Mouse (Mus musculus) embryonic fibroblast, embryonic 13.5 days (primary cell): ENCODE data around the gene Prima1. TPM values are rescaled to one million over a fixed set of nuclear protein-coding genes. Genes with fewer than 3 reads are reported as not detected.

ENCODE experiments used
- H3K27ac ChIP-seq: 2 replicates; pipeline ENCODE4 v1.5.1; 2012; ENCODE audit warnings: low read length, control low read depth, inconsistent platforms; ENCODE audit not compliant: insufficient read depth
- H3K4me1 ChIP-seq: 2 replicates; pipeline ENCODE4 v1.6.1; 2011; ENCODE audit warnings: low read length; ENCODE audit not compliant: control insufficient read depth, insufficient read depth
- H3K4me3 ChIP-seq: 2 replicates; pipeline ENCODE4 v1.5.1; 2011; ENCODE audit warnings: mild to moderate bottlenecking, control low read depth, low read length; ENCODE audit not compliant: insufficient read depth
- CTCF ChIP-seq: IDR thresholded peaks from 2 replicates; pipeline ENCODE4 v1.5.1; 2011; ENCODE audit warnings: mild to moderate bottlenecking, control low read depth, low read length, moderate library complexity, borderline replicate concordance; ENCODE audit not compliant: insufficient read depth
- POLR2A ChIP-seq: IDR thresholded peaks from 2 replicates; pipeline ENCODE4 v1.6.1; 2011; ENCODE audit warnings: low read depth, mild to moderate bottlenecking, control low read depth, low read length, moderate library complexity
- polyA plus RNA-seq: library from polyadenylated mRNA; stranded (reverse); fragments of >200 nt; gene quantifications from 2 replicates; pipeline ENCODE4 v1.2.4, GENCODE M21; 2011; ENCODE audit warnings: low read depth; ENCODE audit not compliant: missing spikeins, insufficient read length

Gene Prima1
- polyA plus RNA-seq, 1 experiment, result not detected

DNA sequence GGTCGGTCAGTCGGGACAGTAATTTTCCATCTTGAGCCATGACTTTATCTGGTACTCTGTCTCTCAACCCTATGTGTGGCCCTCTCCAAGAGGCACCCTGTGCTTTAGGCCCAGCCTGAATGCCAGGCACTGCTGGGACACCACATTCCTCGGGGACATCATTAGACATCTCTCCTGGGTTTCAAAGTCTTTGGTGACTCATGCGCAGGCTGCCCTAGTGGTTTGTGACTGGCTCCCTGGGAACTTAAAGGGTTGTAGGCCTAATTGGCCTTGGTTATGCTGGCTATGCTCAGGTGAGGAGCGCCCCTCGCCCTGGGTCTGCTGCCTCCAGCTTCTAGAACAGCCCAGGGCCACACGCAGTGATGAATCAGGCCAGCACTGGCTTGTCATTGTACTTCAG, 32.4 kb downstream of the Prima1 start:
- no peak for TF ChIP-seq CTCF
- no peak for TF ChIP-seq POLR2A
- H3K27ac ChIP-seq, result no peak overlapping the region
- no peaks in the 10 kb centered on the region for H3K4me1 ChIP-seq
- no peak overlapping the region for H3K4me3 ChIP-seq

- Histone ChIP-seq H3K4me3 (no peak overlapping the region), H3K4me1 (no peaks in the 10 kb centered on the region)
- TF ChIP-seq POLR2A (no peak), CTCF (no peak)
Measured at GRCm38 (mm10) chr12:103205561-103205960, 36.4 kb downstream of the Prima1 start.

GRCm38 (mm10) chr12:103202592-103203544, 39.1 kb downstream of the Prima1 start:
- Histone ChIP-seq H3K4me1 (no peaks in the 10 kb centered on the region), H3K4me3 (no peak overlapping the region), H3K27ac (no peak overlapping the region)
- TF ChIP-seq POLR2A (no peak), CTCF (no peak)

More at GRCm38 (mm10) chr12:103205561-103205960, 36.4 kb downstream of the Prima1 start:
- H3K27ac ChIP-seq, result no peak overlapping the region

GRCm38 (mm10) chr12:103192996-103193395, 49.0 kb downstream of the Prima1 start:
- Histone ChIP-seq H3K4me1 (no peaks in the 10 kb centered on the region), H3K27ac (no peak overlapping the region), H3K4me3 (no peak overlapping the region)
- TF ChIP-seq POLR2A (no peak), CTCF (no peak)

DNA sequence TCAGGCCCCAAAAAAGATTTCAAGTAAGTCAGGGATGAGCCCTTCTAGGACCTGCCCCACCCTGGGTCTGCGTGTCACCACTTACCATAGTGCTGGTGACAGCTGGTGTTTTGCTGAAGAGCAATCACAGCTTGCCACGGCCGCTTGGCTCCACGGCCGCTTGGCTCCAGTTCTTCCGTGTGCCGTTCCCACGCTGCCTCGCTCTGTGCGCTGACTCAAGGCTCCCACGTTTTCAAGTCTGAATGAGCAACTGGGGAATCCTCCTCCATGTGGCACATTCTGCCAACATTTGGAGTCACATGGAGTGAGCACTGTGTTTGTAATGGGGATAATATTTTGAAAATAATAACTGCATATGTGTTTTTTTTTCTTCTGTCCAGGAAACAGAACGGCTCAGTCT, 52.2 kb downstream of the Prima1 start:
- Histone ChIP-seq H3K27ac (no peak overlapping the region), H3K4me3 (no peak overlapping the region), H3K4me1 (no peaks in the 10 kb centered on the region)
- TF ChIP-seq CTCF (no peak), POLR2A (no peak)

DNA sequence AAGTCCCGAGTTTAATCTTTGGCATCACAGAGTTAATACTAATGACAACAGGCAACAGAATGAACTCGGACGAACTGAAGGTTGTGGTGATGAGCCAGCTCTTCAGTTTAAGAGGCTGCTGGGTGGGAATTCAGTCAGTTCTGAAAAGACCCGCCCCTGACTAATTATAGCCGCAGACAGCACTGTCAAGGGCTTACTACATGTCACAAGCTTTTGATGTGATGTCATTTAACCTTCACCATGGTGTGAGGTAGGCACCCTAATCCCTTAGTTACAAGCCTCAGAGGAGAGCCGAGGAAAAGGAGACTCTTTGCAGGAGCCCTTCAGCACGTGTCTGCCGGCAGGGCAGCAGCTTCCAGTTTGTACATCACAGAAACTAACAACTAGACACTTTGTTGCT, 53.7 kb downstream of the Prima1 start:
- no peak overlapping the region for H3K27ac ChIP-seq
- no peak for TF ChIP-seq CTCF
- TF ChIP-seq POLR2A, result no peak
- no peak overlapping the region for H3K4me3 ChIP-seq
- H3K4me1 ChIP-seq, result no peaks in the 10 kb centered on the region

- TF ChIP-seq CTCF (no peak), POLR2A (no peak)
- H3K27ac ChIP-seq, result no peak overlapping the region
- no peak overlapping the region for H3K4me3 ChIP-seq
- H3K4me1 ChIP-seq, result no peaks in the 10 kb centered on the region
Measured at GRCm38 (mm10) chr12:103187020-103187419, 54.9 kb downstream of the Prima1 start.

- H3K4me1 ChIP-seq, result no peaks in the 10 kb centered on the region
- TF ChIP-seq CTCF (no peak), POLR2A (no peak)
- H3K4me3 ChIP-seq, result no peak overlapping the region
- H3K27ac ChIP-seq, result no peak overlapping the region
Measured at GRCm38 (mm10) chr12:103183057-103183456, 58.9 kb downstream of the Prima1 start.

DNA sequence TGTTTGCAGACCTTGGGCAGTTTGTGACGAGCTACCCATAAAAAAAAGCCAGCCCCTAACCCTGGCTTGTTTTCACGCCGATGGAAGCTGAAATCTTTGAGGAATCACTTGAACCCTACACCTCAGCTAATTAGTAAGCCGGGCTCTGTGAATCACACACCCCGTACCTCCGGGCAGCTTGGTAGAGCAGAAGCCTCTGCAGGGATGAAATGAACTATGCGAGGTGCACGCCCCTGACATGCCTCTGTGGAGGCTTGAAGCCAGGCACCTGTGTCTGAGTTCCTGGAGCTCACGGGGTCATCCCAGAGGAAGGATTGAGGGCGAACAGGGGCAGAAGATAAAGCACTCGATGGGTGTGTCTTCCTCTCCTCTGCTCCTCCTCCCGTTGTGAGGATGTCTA, 73.1 kb downstream of the Prima1 start:
- Histone ChIP-seq H3K27ac (no peak overlapping the region), H3K4me3 (no peak overlapping the region), H3K4me1 (no peaks in the 10 kb centered on the region)
- TF ChIP-seq POLR2A (no peak), CTCF (no peak)
